16 mouse cellular contexts compared by ENCODE assay signal in genomic region chr11:55380908-55381307, GRCm38 (mm10). TPM values are rescaled to one million over a fixed set of nuclear protein-coding genes. Genes with fewer than 3 reads are reported as not detected.
DNase-seq lines count a peak whose midpoint lies in the region; ATAC-seq lines count a peak whose summit lies in the region.
"Had no signal": no experiment of that assay in that cellular context is flagged by ENCODE, and none has a peak within 500 bp of the region (broad histone marks: within the 10 kb centered on the region; RNA-seq: fewer than 3 reads in every experiment).

No protein-coding gene starts in this region.

- H3K4me3 ChIP-seq in heart, embryonic 13.5 days, result no peak overlapping the region
- H3K4me3 ChIP-seq: forebrain, embryonic 15.5 days; midbrain, embryonic 13.5 days had no signal

- no peak overlapping the region for H3K4me2 ChIP-seq in heart, embryonic 13.5 days
- H3K4me2 ChIP-seq: forebrain, embryonic 15.5 days; midbrain, embryonic 13.5 days had no signal

- no peaks in the 10 kb centered on the region for H3K9me3 ChIP-seq in heart, embryonic 13.5 days
- H3K9me3 ChIP-seq: forebrain, embryonic 15.5 days; midbrain, embryonic 13.5 days had no signal

- H3K4me1 ChIP-seq in heart, embryonic 13.5 days, result peaks cover 30% of the 10 kb centered on the region
- H3K4me1 ChIP-seq: midbrain, embryonic 13.5 days had no signal

- 0 out of 2 replicates have a peak, but pooled peaks cover 7% of the 10 kb centered on the region for H3K27me3 ChIP-seq in heart, embryonic 13.5 days (replicated peaks)
- H3K27me3 ChIP-seq: forebrain, embryonic 15.5 days; midbrain, embryonic 13.5 days had no signal

- WGBS in heart, embryonic 13.5 days, result 10% methylated on average over 6 of the region's 6 CpGs

- no peak for ATAC-seq in heart, embryonic 13.5 days (ENCODE audit: extremely low read depth, insufficient number of reproducible peaks, low FRiP score, low TSS enrichment)
- peak; percentile 42 to 47 for ATAC-seq in hematopoietic stem cell, adult 5-6 weeks (replicated peaks in 1 of 2; ENCODE audit: insufficient read depth in 1 of 2, low FRiP score in 2 of 2, low TSS enrichment in 1 of 2, low read depth in 1 of 2, poor library complexity in 2 of 2, severe bottlenecking in 2 of 2)
- no peak for ATAC-seq in inflammation-experienced regulatory T-cells, adult 6 months
- ATAC-seq: forebrain, embryonic 15.5 days; liver, postnatal 0 days; midbrain, embryonic 13.5 days had no signal

- H3K9ac ChIP-seq in heart, embryonic 13.5 days, result peak overlapping the region; percentile 24; the same call in 1 of the 2 replicates
- H3K9ac ChIP-seq: forebrain, embryonic 15.5 days; liver, postnatal 0 days; midbrain, embryonic 13.5 days had no signal

- peak overlapping the region; percentile 39 for H3K27ac ChIP-seq in heart, embryonic 13.5 days (replicated peaks)
- H3K27ac ChIP-seq: forebrain, embryonic 15.5 days; macrophage; midbrain, embryonic 13.5 days had no signal

- no peaks in the 10 kb centered on the region for H3K36me3 ChIP-seq in heart, embryonic 13.5 days
- H3K36me3 ChIP-seq: forebrain, embryonic 15.5 days; midbrain, embryonic 13.5 days had no signal

- DNase-seq in heart, adult 8-10 months (ENCODE audit: low spot score), result no peak
- DNase-seq in kidney, postnatal 4 days, result peak; percentile 17 to 40
- no peak for DNase-seq in kidney, adult 18-20 months
- DNase-seq in MEL-GATA-1-ER (ENCODE audit: extremely low read depth, low read depth), result peak; percentile 51
- no peak for DNase-seq in embryo, embryonic 10.5 days (ENCODE audit: low spot score)
- DNase-seq: adrenal gland, adult 2 months; kidney, postnatal 14 days; liver; liver, postnatal 0 days had no signal

RNA-seq across cellular contexts. Expression of gene Sparc, which starts 42.1 kb away (rescaled TPM):
- polyA plus RNA-seq in heart, embryonic 13.5 days (2015; fragmentation: Nextera tagmentation; extraction: Ambion mirVana), result 1,654 and 1,741 TPM in 2 replicates
- total RNA-seq in heart, adult 8-10 months (2022), result 100 to 1,000 TPM; 202 to 357 (median 299) TPM
- total RNA-seq in hematopoietic stem cell, adult 5-6 weeks (2017), result 0.13 and 1.6 TPM in 2 replicates
- not detected for polyA plus RNA-seq in inflammation-experienced regulatory T-cells, adult 6 months (2017; shearing (Covaris generic))

RNA-seq across cellular contexts. Expression of gene Fat2, which starts 44.5 kb away (rescaled TPM):
- polyA plus RNA-seq in heart, embryonic 13.5 days (2015; fragmentation: Nextera tagmentation; extraction: Ambion mirVana), result 0.01 TPM in 1 of 2 replicates, not detected in the other
- total RNA-seq in heart, adult 8-10 months (2022), result under 1 TPM; 0.08 to 0.20 (median 0.11) TPM
- 0.15 and 0.19 TPM in 2 replicates for total RNA-seq in hematopoietic stem cell, adult 5-6 weeks (2017)
- not detected for polyA plus RNA-seq in inflammation-experienced regulatory T-cells, adult 6 months (2017; shearing (Covaris generic))
- total RNA-seq: neutrophil, adult 5-6 weeks had no signal
- polyA plus RNA-seq: liver, postnatal 0 days; macrophage had no signal

Comparison
In these comparisons a context has a peak if more than half of its experiments do, and no peak if none do; other contexts are left out.
1. DNase-seq: peak in kidney, postnatal 4 days (2 of 2) and MEL-GATA-1-ER (single experiment); none in heart, adult 8-10 months (single experiment), kidney, adult 18-20 months (single experiment) and embryo, embryonic 10.5 days (single experiment).
2. ATAC-seq: peak in hematopoietic stem cell, adult 5-6 weeks (2 of 2); none in heart, embryonic 13.5 days (single experiment) and inflammation-experienced regulatory T-cells, adult 6 months (single experiment).
3. RNA of gene Sparc, which starts 42.1 kb away (total RNA-seq): 202 to 357 TPM in heart, adult 8-10 months; 0.13 to 1.6 TPM in hematopoietic stem cell, adult 5-6 weeks; every median in the first group is over 10 times any median in the second.